Mouse (Mus musculus) embryonic facial prominence, embryonic 14.5 days (tissue): ENCODE data around the gene Ttf2. TPM values are rescaled to one million over a fixed set of nuclear protein-coding genes. Genes with fewer than 3 reads are reported as not detected.

Experiments
- ATAC-seq: fragments of 200-750 bp; cut with Nextera tagmentation; 2 replicates; pipeline ENCODE4 v1.8.0; 2017; ENCODE audit warnings: low read depth, moderate number of reproducible peaks, moderate TSS enrichment
- DNase-seq: peaks from one replicate; pipeline ENCODE4 v3.0.0-alpha.2; 2015; ENCODE audit warnings: low spot score
- H3K27ac ChIP-seq: fragments of 300-500 bp; sonication (generic); replicated peaks from 2 replicates; pipeline ENCODE4 v1.5.1; 2014; ENCODE audit warnings: low read depth, mild to moderate bottlenecking, low read length, moderate library complexity
- H3K27me3 ChIP-seq: fragments of 300-500 bp; sonication (generic); replicated peaks from 2 replicates; pipeline ENCODE4 v1.6.1; 2014; ENCODE audit warnings: low read length; ENCODE audit not compliant: control insufficient read depth, insufficient read depth
- H3K36me3 ChIP-seq: fragments of 300-500 bp; sonication (generic); 2 replicates; pipeline ENCODE4 v1.6.1; 2014; ENCODE audit warnings: low read length, mixed read lengths; ENCODE audit not compliant: control insufficient read depth, insufficient read depth
- H3K4me1 ChIP-seq: fragments of 300-500 bp; sonication (generic); 2 replicates; pipeline ENCODE4 v1.6.1; 2014; ENCODE audit warnings: antibody characterized with exemption, low read length; ENCODE audit not compliant: control insufficient read depth, insufficient read depth
- H3K4me2 ChIP-seq: fragments of 300-500 bp; sonication (generic); 2 replicates; pipeline ENCODE4 v1.6.1; 2014; ENCODE audit warnings: low read depth, mild to moderate bottlenecking, low read length, moderate library complexity, mixed read lengths
- H3K4me3 ChIP-seq: fragments of 300-500 bp; sonication (generic); 2 replicates; pipeline ENCODE4 v1.5.1; 2014; ENCODE audit warnings: low read depth, mild to moderate bottlenecking, low read length
- H3K9ac ChIP-seq: fragments of 300-500 bp; sonication (generic); 2 replicates; pipeline ENCODE4 v1.6.1; 2014; ENCODE audit warnings: low read depth, mild to moderate bottlenecking, low read length, moderate library complexity, mixed read lengths
- H3K9me3 ChIP-seq: fragments of 300-500 bp; sonication (generic); 2 replicates; pipeline ENCODE4 v1.6.1; 2016; ENCODE audit warnings: low read length; ENCODE audit not compliant: control insufficient read depth
- WGBS: fragments of 180-500 bp; shearing (Covaris S2); extraction: QIAGEN DNeasy Blood & Tissue Kit; methylation state at CpG from one replicate; pipeline ENCODE4 v1.1.7; 2014; 5-methylcytosine and 5-hydroxymethylcytosine counted together
- polyA plus RNA-seq: library from polyadenylated mRNA; unstranded; fragments of >200 nt; fragmentation: Nextera tagmentation; extraction: Ambion mirVana; gene quantifications from 2 replicates; pipeline ENCODE4 v1.2.1, GENCODE M21; 2014

Gene Ttf2
- polyA plus RNA-seq, 1 experiment from 2014 or later: 12.0 TPM

GRCm38 (mm10) chr3:100916844-100917243 lies 52.6 kb downstream of the Ttf2 start:
- DNase-seq: peak; percentile 81
- 13% methylated on average over 7 of the region's 7 CpGs for WGBS

GRCm38 (mm10) chr3:100911498-100912213 lies 57.8 kb downstream of the Ttf2 start:
- Histone ChIP-seq H3K4me3 (no peak overlapping the region), H3K27ac (no peak overlapping the region), H3K36me3 (no peaks in the 10 kb centered on the region), H3K4me2 (no peak overlapping the region), H3K9ac (no peak overlapping the region), H3K27me3 (no peaks in the 10 kb centered on the region), H3K4me1 (0 out of 2 replicates have a peak, but pooled peaks cover 9% of the 10 kb centered on the region), H3K9me3 (no peaks in the 10 kb centered on the region)
- ATAC-seq (no peak), DNase-seq (peak; percentile 54)
- 45% methylated on average over 7 of the region's 7 CpGs for WGBS

More at GRCm38 (mm10) chr3:100916844-100917243, 52.6 kb downstream of the Ttf2 start:
- Histone ChIP-seq H3K4me3 (no peak overlapping the region), H3K9ac (no peak overlapping the region), H3K4me1 (peaks cover 6% of the 10 kb centered on the region; the same call in 1 of the 2 replicates), H3K9me3 (no peaks in the 10 kb centered on the region), H3K4me2 (no peak overlapping the region), H3K27me3 (no peaks in the 10 kb centered on the region), H3K27ac (no peak overlapping the region), H3K36me3 (no peaks in the 10 kb centered on the region)
- no peak for ATAC-seq

- H3K4me3 ChIP-seq: no peak overlapping the region
- ATAC-seq (no peak), DNase-seq (peak; percentile 29)
- H3K4me2 ChIP-seq: no peak overlapping the region
- peak overlapping the region; percentile 39; the same call in 1 of the 2 replicates for H3K27ac ChIP-seq
- H3K9ac ChIP-seq: 0 out of 2 replicates have a peak overlapping the region, but pooled peaks have one; percentile 14
- WGBS: 53% methylated on average over 9 of the region's 9 CpGs
- 0 out of 2 replicates have a peak, but pooled peaks cover 9% of the 10 kb centered on the region for H3K4me1 ChIP-seq
- H3K36me3 ChIP-seq: no peaks in the 10 kb centered on the region
- no peaks in the 10 kb centered on the region for H3K27me3 ChIP-seq
- no peaks in the 10 kb centered on the region for H3K9me3 ChIP-seq
Observed at GRCm38 (mm10) chr3:100911026-100911425, 58.4 kb downstream of the Ttf2 start.

GRCm38 (mm10) chr3:100910621-100911020 lies 58.8 kb downstream of the Ttf2 start:
- peak overlapping the region; percentile 39; the same call in 1 of the 2 replicates for H3K27ac ChIP-seq
- ATAC-seq: no peak
- no peak overlapping the region for H3K4me2 ChIP-seq
- peak; percentile 22 for DNase-seq
- H3K4me3 ChIP-seq: no peak overlapping the region
- H3K36me3 ChIP-seq: no peaks in the 10 kb centered on the region
- no peaks in the 10 kb centered on the region for H3K27me3 ChIP-seq
- H3K9me3 ChIP-seq: no peaks in the 10 kb centered on the region
- 0 out of 2 replicates have a peak, but pooled peaks cover 9% of the 10 kb centered on the region for H3K4me1 ChIP-seq
- WGBS: 36% methylated on average over 5 of the region's 5 CpGs
- 0 out of 2 replicates have a peak overlapping the region, but pooled peaks have one; percentile 14 for H3K9ac ChIP-seq

GRCm38 (mm10) chr3:100908594-100908993 lies 60.9 kb downstream of the Ttf2 start:
- Histone ChIP-seq H3K9ac (no peak overlapping the region), H3K27ac (no peak overlapping the region; the same call in 1 of the 2 replicates), H3K36me3 (no peaks in the 10 kb centered on the region), H3K4me1 (0 out of 2 replicates have a peak, but pooled peaks cover 9% of the 10 kb centered on the region), H3K4me2 (peak overlapping the region; percentile 2; the same call in 1 of the 2 replicates), H3K27me3 (no peaks in the 10 kb centered on the region), H3K4me3 (no peak overlapping the region), H3K9me3 (no peaks in the 10 kb centered on the region)
- no peak for ATAC-seq
- peak; percentile 65 for DNase-seq
- 26% methylated on average over 6 of the region's 6 CpGs for WGBS

- Histone ChIP-seq H3K4me1 (0 out of 2 replicates have a peak, but pooled peaks cover 9% of the 10 kb centered on the region), H3K27ac (no peak overlapping the region), H3K9me3 (no peaks in the 10 kb centered on the region), H3K4me3 (no peak overlapping the region), H3K27me3 (no peaks in the 10 kb centered on the region), H3K36me3 (no peaks in the 10 kb centered on the region), H3K9ac (no peak overlapping the region), H3K4me2 (no peak overlapping the region)
- DNase-seq (no peak), ATAC-seq (no peak)
- 32% methylated on average over 3 of the region's 3 CpGs for WGBS
Observed at GRCm38 (mm10) chr3:100906916-100907315, 62.5 kb downstream of the Ttf2 start.

GRCm38 (mm10) chr3:100906128-100906527 lies 63.3 kb downstream of the Ttf2 start:
- DNase-seq (no peak), ATAC-seq (no peak)
- Histone ChIP-seq H3K36me3 (no peaks in the 10 kb centered on the region), H3K4me1 (0 out of 2 replicates have a peak, but pooled peaks cover 9% of the 10 kb centered on the region), H3K9me3 (no peaks in the 10 kb centered on the region), H3K9ac (no peak overlapping the region), H3K4me2 (no peak overlapping the region), H3K27me3 (no peaks in the 10 kb centered on the region), H3K4me3 (no peak overlapping the region), H3K27ac (no peak overlapping the region)
- 57% methylated on average over 6 of the region's 6 CpGs for WGBS

GRCm38 (mm10) chr3:100895500-100895899 lies 74.0 kb downstream of the Ttf2 start:
- Histone ChIP-seq H3K4me1 (no peaks in the 10 kb centered on the region), H3K4me2 (no peak overlapping the region), H3K36me3 (no peaks in the 10 kb centered on the region), H3K4me3 (no peak overlapping the region), H3K27me3 (no peaks in the 10 kb centered on the region), H3K9me3 (no peaks in the 10 kb centered on the region), H3K9ac (no peak overlapping the region), H3K27ac (no peak overlapping the region)
- no peak for DNase-seq
- 84% methylated on average over 6 of the region's 6 CpGs for WGBS
- no peak for ATAC-seq
